Mouse (Mus musculus) left cerebral cortex, postnatal 25 days (tissue): ENCODE measurements at regions not wholly inside any gene's neighbourhood (a gene's known extent, or its start where the extent isn't known, plus 50 kb on each side); places are given as distances from the start of the nearest gene placed in this dataset.
A peak's percentile ranks its signal among the peaks of the same experiment; 100 is the strongest.

Experiments used
- DNase-seq, 2 experiments: peaks; one replicate each; pipeline ENCODE4 v3.0.0; 2022; ENCODE audit warnings: low spot score in 2 of 2, mixed read lengths in 1 of 2
- intact Hi-C: fragments of 180-260 bp; cut with DNase I; formaldehyde crosslinking; loops from one replicate; pipeline ENCODE4 v1.15.1; 2025

GRCm38 (mm10) chr4:12557105-12557504, 385.3 kb upstream of the Fam92a start:
- intact Hi-C loops, result no loop called here
- DNase-seq, result no peak

GRCm38 (mm10) chr4:12549265-12549664, 377.4 kb upstream of the Fam92a start:
- intact Hi-C loops, result no loop called here
- DNase-seq, result no peak

GRCm38 (mm10) chr4:12543906-12544305, 372.1 kb upstream of the Fam92a start:
- peak in 1 of 2 experiments; percentile 58 for DNase-seq
- intact Hi-C loops, result no loop called here

GRCm38 (mm10) chr4:12541508-12541907, 369.7 kb upstream of the Fam92a start:
- intact Hi-C loops, result no loop called here
- DNase-seq, result peak in 1 of 2 experiments; percentile 12

- intact Hi-C loops, result loop anchor here (2.0 to 10.0 kb wide), 3 partner anchors 297 to 1896 kb away; no protein-coding TSS in a partner anchor
- DNase-seq, result no peak
Observed at GRCm38 (mm10) chr4:12539184-12539791, 367.5 kb upstream of the Fam92a start.

- peak; percentile 71 to 74 for DNase-seq
- intact Hi-C loops, result loop anchor here (2.0 to 10.0 kb wide), 3 partner anchors 296 to 1896 kb away; no protein-coding TSS in a partner anchor
Observed at GRCm38 (mm10) chr4:12538694-12539121, 366.9 kb upstream of the Fam92a start.

- no peak for DNase-seq
- intact Hi-C loops, result loop anchor here (2.0 to 10.0 kb wide), 3 partner anchors 296 to 1897 kb away; no protein-coding TSS in a partner anchor
Observed at GRCm38 (mm10) chr4:12538043-12538442, 366.2 kb upstream of the Fam92a start.

- intact Hi-C loops, result loop anchor here (10.0 kb wide), 1 partner anchor 1901 kb away; no protein-coding TSS in a partner anchor
- DNase-seq, result no peak
Observed at GRCm38 (mm10) chr4:12534151-12534550, 362.3 kb upstream of the Fam92a start.

GRCm38 (mm10) chr4:12532961-12533360, 361.1 kb upstream of the Fam92a start:
- intact Hi-C loops, result loop anchor here (10.0 kb wide), 1 partner anchor 1902 kb away; no protein-coding TSS in a partner anchor
- no peak for DNase-seq

- no peak for DNase-seq
- intact Hi-C loops, result no loop called here
Observed at GRCm38 (mm10) chr4:12522358-12522757, 350.5 kb upstream of the Fam92a start.

GRCm38 (mm10) chr4:12521246-12521645, 349.4 kb upstream of the Fam92a start:
- no peak for DNase-seq
- intact Hi-C loops, result no loop called here

- intact Hi-C loops, result no loop called here
- DNase-seq, result no peak
Observed at GRCm38 (mm10) chr4:12516497-12516896, 344.7 kb upstream of the Fam92a start.

- DNase-seq, result peak; percentile 86 to 98
Observed at GRCm38 (mm10) chr4:12511656-12512385, 340.0 kb upstream of the Fam92a start.

GRCm38 (mm10) chr4:12506851-12507551, 335.2 kb upstream of the Fam92a start:
- DNase-seq, result peak in 1 of 2 experiments; percentile 19
- intact Hi-C loops, result no loop called here

More at GRCm38 (mm10) chr4:12511656-12512385, 340.0 kb upstream of the Fam92a start:
- intact Hi-C loops, result no loop called here

GRCm38 (mm10) chr4:12501086-12501485, 329.3 kb upstream of the Fam92a start:
- intact Hi-C loops, result no loop called here
- no peak for DNase-seq

- DNase-seq, result no peak
- intact Hi-C loops, result no loop called here
Observed at GRCm38 (mm10) chr4:12498426-12498825, 326.6 kb upstream of the Fam92a start.

- peak; percentile 13 to 60 for DNase-seq
- intact Hi-C loops, result no loop called here
Observed at GRCm38 (mm10) chr4:12492468-12492867, 320.7 kb upstream of the Fam92a start.

- no peak for DNase-seq
- intact Hi-C loops, result no loop called here
Observed at GRCm38 (mm10) chr4:12491306-12491705, 319.5 kb upstream of the Fam92a start.

- intact Hi-C loops, result no loop called here
- DNase-seq, result no peak
Observed at GRCm38 (mm10) chr4:12490066-12490465, 318.3 kb upstream of the Fam92a start.

- no peak for DNase-seq
- intact Hi-C loops, result no loop called here
Observed at GRCm38 (mm10) chr4:12489358-12489757, 317.5 kb upstream of the Fam92a start.
